Mouse (Mus musculus) myocyte (in vitro differentiated cells): ENCODE results near the gene Aasdh. TPM values are rescaled to one million over a fixed set of nuclear protein-coding genes. Genes with fewer than 3 reads are reported as not detected.

Source experiments
- H3K27me3 ChIP-seq: one replicate; pipeline ENCODE4 v1.6.1; 2011; ENCODE audit not compliant: control insufficient read depth, insufficient read depth, insufficient read length
- H3K36me3 ChIP-seq: one replicate; pipeline ENCODE4 v1.6.1; 2011; ENCODE audit not compliant: control insufficient read depth, insufficient read depth
- H3K4me2 ChIP-seq: one replicate; pipeline ENCODE4 v1.6.1; 2011; ENCODE audit warnings: low read depth, control low read depth
- H3K4me3 ChIP-seq: one replicate; pipeline ENCODE4 v1.5.1; 2011; ENCODE audit warnings: mild to moderate bottlenecking, control low read depth, moderate library complexity
- H3K79me2 ChIP-seq: one replicate; pipeline ENCODE4 v1.6.1; 2011; ENCODE audit not compliant: control insufficient read depth, insufficient read depth
- H3ac ChIP-seq: one replicate; pipeline ENCODE4 v1.6.1; 2011; ENCODE audit not compliant: control insufficient read depth, insufficient read length
- CEBPB ChIP-seq: IDR thresholded peaks from 2 replicates; pipeline ENCODE4 v1.6.1; 2011; ENCODE audit warnings: mild to moderate bottlenecking, moderate library complexity; ENCODE audit not compliant: poor library complexity, insufficient read depth, severe bottlenecking
- E2F4 ChIP-seq: IDR thresholded peaks from one replicate; pipeline ENCODE4 v1.6.1; 2011; ENCODE audit warnings: mild to moderate bottlenecking, control low read depth, moderate library complexity; ENCODE audit not compliant: insufficient read depth
- MAX ChIP-seq: IDR thresholded peaks from one replicate; pipeline ENCODE4 v1.6.1; 2011; ENCODE audit warnings: low read depth, mild to moderate bottlenecking, control low read depth
- MYOD1 ChIP-seq, 3 experiments: IDR thresholded peaks; one replicate each; pipeline ENCODE4 v1.6.1; 2011; ENCODE audit warnings: control low read depth in 2 of 3, low read depth in 2 of 3, mild to moderate bottlenecking in 2 of 3, moderate library complexity in 1 of 3; ENCODE audit not compliant: insufficient read length in 2 of 3, control insufficient read depth in 1 of 3
- MYOG ChIP-seq, 3 experiments: IDR thresholded peaks; one replicate each; pipeline ENCODE4 v1.6.1; 2011; ENCODE audit warnings: control low read depth in 2 of 3, low read depth in 2 of 3, mild to moderate bottlenecking in 2 of 3; ENCODE audit not compliant: insufficient read length in 2 of 3, control insufficient read depth in 1 of 3, insufficient read depth in 1 of 3
- POLR2A ChIP-seq: IDR thresholded peaks from one replicate; pipeline ENCODE4 v1.6.1; 2011; ENCODE audit warnings: low read depth, mild to moderate bottlenecking, control low read depth, moderate library complexity; ENCODE audit not compliant: insufficient read length
- POLR2AphosphoS2 ChIP-seq: IDR thresholded peaks from one replicate; pipeline ENCODE4 v1.6.1; 2011; ENCODE audit warnings: low read depth, control low read depth; ENCODE audit not compliant: insufficient read length
- REST ChIP-seq: IDR thresholded peaks from one replicate; pipeline ENCODE4 v1.6.1; 2011; ENCODE audit warnings: mild to moderate bottlenecking, control low read depth, moderate library complexity; ENCODE audit not compliant: insufficient read depth, insufficient read length
- SRF ChIP-seq: IDR thresholded peaks from one replicate; pipeline ENCODE4 v1.6.1; 2011; ENCODE audit warnings: low read depth; ENCODE audit not compliant: control insufficient read depth, insufficient read length
- TCF12 ChIP-seq: IDR thresholded peaks from one replicate; pipeline ENCODE4 v1.6.1; 2011; ENCODE audit warnings: mild to moderate bottlenecking, control low read depth; ENCODE audit not compliant: poor library complexity, insufficient read depth, severe bottlenecking
- TCF3 ChIP-seq: IDR thresholded peaks from one replicate; pipeline ENCODE4 v1.6.1; 2011; ENCODE audit warnings: low read depth, control low read depth; ENCODE audit not compliant: insufficient read length
- USF1 ChIP-seq: IDR thresholded peaks from one replicate; pipeline ENCODE4 v1.6.1; 2011; ENCODE audit warnings: low read depth, mild to moderate bottlenecking, control low read depth, moderate library complexity
- polyA plus RNA-seq: library from polyadenylated mRNA; unstranded; fragments of >200 nt; fragmentation: generic; extraction: Trizol; gene quantifications from one replicate; pipeline ENCODE4 v1.2.1, GENCODE M21; 2012; ENCODE audit warnings: missing spikeins

The Aasdh gene
- polyA plus RNA-seq, 1 experiment, result 6.1 TPM

DNA sequence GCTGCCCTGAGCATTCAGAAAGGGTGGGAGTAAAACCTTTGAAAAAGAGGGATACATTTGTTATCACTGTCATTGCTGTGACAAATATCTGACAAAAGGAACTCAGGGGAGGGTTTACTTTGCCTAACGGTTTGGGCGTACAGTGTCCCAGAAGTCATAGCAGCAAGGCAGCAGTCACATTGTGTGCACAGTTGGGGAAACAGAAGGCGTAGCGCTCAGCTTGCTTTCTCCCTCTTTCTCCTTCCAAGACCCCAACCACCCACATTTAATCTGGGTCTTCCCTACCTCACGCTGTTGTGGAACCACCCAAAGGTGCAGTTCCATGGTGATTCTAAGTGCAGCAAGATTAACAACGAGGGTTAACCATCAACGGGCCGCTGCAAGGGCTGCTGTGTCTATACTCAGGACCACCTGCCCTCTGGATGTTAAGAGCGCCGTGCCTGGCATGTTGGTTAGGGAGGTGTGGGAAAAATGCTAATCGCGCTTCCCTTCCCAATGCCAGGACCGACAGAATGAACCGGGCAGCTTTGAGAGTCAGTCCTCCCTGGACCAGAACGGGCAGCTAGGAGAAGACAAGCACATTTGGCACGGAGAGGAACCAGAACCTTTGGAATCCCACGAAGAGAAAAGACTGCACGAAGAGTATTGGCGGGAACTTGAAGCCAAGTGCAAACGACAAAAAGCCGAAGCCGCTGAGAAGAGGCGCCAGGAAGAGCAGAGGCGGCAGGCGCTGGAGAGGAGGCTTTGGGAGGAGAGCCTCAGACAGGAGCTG, 49.3 kb downstream of the Aasdh start:
- Histone ChIP-seq H3K36me3 (no peaks in the 10 kb centered on the region), H3K4me2 (no peak overlapping the region), H3ac (no peak overlapping the region), H3K79me2 (no peaks in the 10 kb centered on the region), H3K27me3 (no peaks in the 10 kb centered on the region), H3K4me3 (no peak overlapping the region)
- TF ChIP-seq POLR2AphosphoS2 (no peak), MYOD1 (IDR thresholded peaks at IDR 0.05; ENCODE audit: control insufficient read depth in 1 of 3, insufficient read length in 2 of 3, low read depth in 2 of 3) (no peak), TCF12 (no peak), CEBPB (no peak), POLR2A (no peak)

DNA sequence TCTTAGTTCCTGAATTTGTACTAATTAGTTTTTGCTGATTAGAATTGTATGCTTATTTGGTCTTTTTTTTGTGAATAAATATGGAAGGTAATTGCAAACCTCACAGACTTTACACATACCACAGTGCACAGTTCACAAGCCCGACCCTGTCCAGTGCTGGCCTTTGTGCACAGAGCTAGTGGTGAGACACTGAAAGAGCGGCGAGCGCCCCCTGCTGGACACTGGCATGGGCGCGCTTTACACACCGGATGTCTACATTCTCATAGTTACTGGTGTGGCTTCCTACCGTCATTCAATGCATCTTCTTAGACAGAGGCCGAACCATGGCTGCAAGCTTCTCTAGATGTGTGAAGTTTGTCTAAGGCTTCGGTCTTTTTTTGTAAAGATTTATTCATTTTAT, 51.8 kb downstream of the Aasdh start:
- no peaks in the 10 kb centered on the region for H3K79me2 ChIP-seq
- H3K4me3 ChIP-seq, result no peak overlapping the region
- H3K36me3 ChIP-seq, result no peaks in the 10 kb centered on the region
- TF ChIP-seq TCF3, result no peak
- TF ChIP-seq USF1, result no peak
- no peak for TF ChIP-seq REST
- no peak for TF ChIP-seq TCF12
- H3ac ChIP-seq, result no peak overlapping the region
- no peak overlapping the region for H3K4me2 ChIP-seq
- no peaks in the 10 kb centered on the region for H3K27me3 ChIP-seq

- no peak overlapping the region for H3K4me2 ChIP-seq
- no peaks in the 10 kb centered on the region for H3K27me3 ChIP-seq
Measured at GRCm38 (mm10) chr5:76851316-76851715, 54.0 kb downstream of the Aasdh start.

GRCm38 (mm10) chr5:76847106-76847505, 58.2 kb downstream of the Aasdh start:
- Histone ChIP-seq H3K36me3 (no peaks in the 10 kb centered on the region), H3ac (no peak overlapping the region), H3K4me2 (no peak overlapping the region), H3K27me3 (no peaks in the 10 kb centered on the region), H3K79me2 (no peaks in the 10 kb centered on the region), H3K4me3 (no peak overlapping the region)
- TF ChIP-seq E2F4, result no peak
- TF ChIP-seq MYOG (IDR thresholded peaks at IDR 0.05; ENCODE audit: control insufficient read depth in 1 of 3, insufficient read depth in 1 of 3, insufficient read length in 2 of 3, low read depth in 2 of 3), result no peak
- TF ChIP-seq TCF3, result no peak
- no peak for TF ChIP-seq MAX
- no peak for TF ChIP-seq SRF
- TF ChIP-seq REST, result no peak
- no peak for TF ChIP-seq USF1
- no peak for TF ChIP-seq CEBPB
- no peak for TF ChIP-seq TCF12
- TF ChIP-seq POLR2A, result no peak

More at GRCm38 (mm10) chr5:76851316-76851715, 54.0 kb downstream of the Aasdh start:
- Histone ChIP-seq H3K79me2 (no peaks in the 10 kb centered on the region), H3K36me3 (no peaks in the 10 kb centered on the region), H3ac (no peak overlapping the region), H3K4me3 (no peak overlapping the region)
- TF ChIP-seq SRF, result no peak
- TF ChIP-seq REST, result no peak
- TF ChIP-seq TCF12, result no peak
- no peak for TF ChIP-seq E2F4
- no peak for TF ChIP-seq CEBPB
- no peak for TF ChIP-seq TCF3
- TF ChIP-seq USF1, result no peak
- no peak for TF ChIP-seq MYOD1 (IDR thresholded peaks at IDR 0.05; ENCODE audit: control insufficient read depth in 1 of 3, insufficient read length in 2 of 3, low read depth in 2 of 3)
- TF ChIP-seq POLR2AphosphoS2, result no peak
- TF ChIP-seq POLR2A, result no peak
- no peak for TF ChIP-seq MAX

GRCm38 (mm10) chr5:76844618-76845186, 60.6 kb downstream of the Aasdh start:
- H3K79me2 ChIP-seq, result no peaks in the 10 kb centered on the region
- no peaks in the 10 kb centered on the region for H3K36me3 ChIP-seq
- no peak for TF ChIP-seq E2F4
- no peak for TF ChIP-seq TCF12
- TF ChIP-seq SRF, result no peak
- TF ChIP-seq CEBPB, result no peak
- no peak for TF ChIP-seq POLR2A
- no peak for TF ChIP-seq POLR2AphosphoS2
- no peak for TF ChIP-seq MYOG (IDR thresholded peaks at IDR 0.05; ENCODE audit: control insufficient read depth in 1 of 3, insufficient read depth in 1 of 3, insufficient read length in 2 of 3, low read depth in 2 of 3)
- TF ChIP-seq REST, result no peak
- no peak for TF ChIP-seq MAX
- no peak for TF ChIP-seq MYOD1 (IDR thresholded peaks at IDR 0.05; ENCODE audit: control insufficient read depth in 1 of 3, insufficient read length in 2 of 3, low read depth in 2 of 3)
- no peak for TF ChIP-seq USF1
- no peak overlapping the region for H3ac ChIP-seq
- H3K27me3 ChIP-seq, result no peaks in the 10 kb centered on the region
- no peak overlapping the region for H3K4me3 ChIP-seq
- no peak overlapping the region for H3K4me2 ChIP-seq
